Mouse (Mus musculus): ENCODE measurements around the gene Spata6. TPM values are rescaled to one million over a fixed set of nuclear protein-coding genes. Genes with fewer than 3 reads are reported as not detected.

The Spata6 gene
- total RNA-seq, 2 experiments from 2014 or later: 27.4 to 33.0 TPM

DNA sequence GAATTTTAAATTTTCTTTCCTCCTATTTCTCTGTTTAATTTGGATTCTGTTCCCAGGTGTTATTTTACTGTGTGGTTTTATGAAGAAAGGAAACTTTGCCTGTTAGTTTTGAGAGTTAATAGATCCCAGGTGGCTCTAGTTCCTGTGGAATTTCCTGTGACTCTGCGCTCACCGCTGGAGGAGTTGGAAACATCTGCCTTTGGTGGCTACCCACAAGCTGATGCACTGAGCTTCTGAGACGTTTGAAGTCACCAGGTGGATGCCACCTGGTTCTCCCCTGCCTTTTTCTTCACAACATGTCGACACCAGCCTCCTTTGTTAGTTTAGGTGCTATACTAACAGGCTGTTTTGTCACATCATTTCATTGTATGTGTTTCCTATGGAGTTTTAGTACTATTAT lies 97.7 kb downstream of the Spata6 start:
- no peak for ATAC-seq (ENCODE audit: poor library complexity, severe bottlenecking)

DNA sequence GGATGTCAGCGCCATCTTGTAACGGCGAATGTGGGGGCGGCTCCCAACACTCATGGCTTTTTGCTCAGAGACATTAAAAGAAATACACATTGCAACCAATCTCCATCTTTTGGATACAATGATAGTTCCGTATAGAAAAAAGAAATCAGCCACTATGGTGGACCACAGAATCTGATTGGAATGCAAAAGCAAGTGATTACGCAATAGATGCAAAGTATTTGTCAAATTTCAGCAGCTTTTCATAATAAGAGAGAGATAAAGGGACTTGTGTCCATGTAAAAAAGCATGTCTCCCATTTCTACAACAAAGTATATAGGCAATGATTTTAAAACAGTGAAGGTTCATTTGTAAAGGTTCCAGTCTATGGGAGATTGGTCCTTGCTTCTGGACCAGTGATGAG lies 119.1 kb downstream of the Spata6 start:
- no peak for ATAC-seq (ENCODE audit: poor library complexity, severe bottlenecking)

DNA sequence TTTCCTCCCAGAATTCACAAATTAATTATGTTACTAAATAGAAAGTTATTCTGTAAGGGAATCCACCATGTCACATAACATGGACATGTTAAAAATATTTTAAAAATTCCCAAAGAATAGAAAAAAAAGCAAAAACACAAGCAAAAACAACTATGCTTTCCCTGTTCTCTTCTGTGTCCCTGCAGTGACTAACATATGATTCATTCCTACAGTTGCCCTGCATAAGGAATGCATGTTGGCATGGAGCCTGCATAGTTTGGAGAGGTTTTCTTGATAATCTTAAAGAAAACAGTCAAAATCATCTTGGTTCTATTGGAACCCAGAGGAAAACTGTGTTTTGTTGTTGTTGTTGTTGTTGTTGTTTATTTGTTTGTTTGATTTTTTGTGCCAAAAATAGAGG lies 132.8 kb downstream of the Spata6 start:
- ATAC-seq (ENCODE audit: poor library complexity, severe bottlenecking): no peak

DNA sequence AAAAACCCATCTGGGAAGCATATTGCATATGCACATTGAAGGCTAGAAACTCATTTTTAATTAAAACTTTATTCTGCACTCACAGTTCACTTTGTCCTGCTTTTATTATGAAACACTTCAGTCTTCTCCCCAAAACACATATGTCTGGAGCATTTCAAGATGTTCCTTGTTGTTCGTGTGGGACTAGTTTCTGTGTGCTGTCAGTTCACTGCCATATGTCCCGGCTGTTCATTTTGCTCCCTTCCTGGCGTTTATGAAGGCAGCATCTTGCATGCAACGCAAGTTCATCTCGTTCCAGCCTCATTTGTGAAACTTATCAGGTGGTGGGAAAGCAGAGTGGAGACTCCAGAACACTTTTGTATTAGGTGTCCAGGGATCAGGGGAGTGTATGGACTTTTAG lies 146.9 kb downstream of the Spata6 start:
- ATAC-seq (ENCODE audit: poor library complexity, severe bottlenecking): no peak

DNA sequence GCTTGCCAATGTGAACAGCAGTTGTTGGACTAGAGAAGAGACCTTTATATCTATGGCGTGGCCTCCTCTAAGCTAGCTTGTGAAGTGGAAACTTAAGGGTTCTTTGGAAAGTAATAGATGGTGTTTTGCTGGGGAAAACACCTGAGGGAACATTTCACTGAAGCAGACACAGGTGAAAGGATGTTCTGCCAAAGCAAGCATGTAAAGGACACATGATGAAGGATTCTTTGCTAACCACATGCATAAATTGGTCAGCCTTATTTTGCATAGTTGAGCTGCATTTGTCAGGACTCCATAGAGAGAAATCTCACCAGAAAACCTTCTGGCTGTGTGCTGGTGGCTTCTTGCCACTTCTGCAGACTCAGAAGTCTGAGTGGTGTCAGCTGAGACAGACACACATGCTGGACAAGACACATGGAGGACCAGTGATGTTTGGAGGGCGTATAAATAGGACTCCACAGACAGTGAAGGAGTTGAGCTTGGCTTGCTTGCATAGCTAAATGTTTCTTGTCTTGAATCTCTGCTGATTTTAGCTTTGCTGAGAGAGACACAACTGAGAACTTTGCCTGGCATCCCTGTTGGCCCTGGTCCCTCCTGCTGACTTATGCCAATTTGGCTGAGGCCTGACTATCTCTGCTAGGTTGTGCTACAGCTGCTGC lies 148.1 kb downstream of the Spata6 start:
- no peak for ATAC-seq (ENCODE audit: poor library complexity, severe bottlenecking)

Other genes starting within 250 kb of the Spata6 start
- gene Slc5a9, start 182.9 kb downstream of the Spata6 start, total RNA-seq (2015): not detected in 2 replicates
- not detected in 2 replicates for gene Slc5a9, start 182.9 kb downstream of the Spata6 start, total RNA-seq (2017)
- gene Skint8, start 199.4 kb downstream of the Spata6 start, total RNA-seq (2015): not detected in 2 replicates
- not detected in 2 replicates for gene Skint8, start 199.4 kb downstream of the Spata6 start, total RNA-seq (2017)